Comparison of ENCODE assay signal across 11 mouse cellular contexts in the genomic region with DNA sequence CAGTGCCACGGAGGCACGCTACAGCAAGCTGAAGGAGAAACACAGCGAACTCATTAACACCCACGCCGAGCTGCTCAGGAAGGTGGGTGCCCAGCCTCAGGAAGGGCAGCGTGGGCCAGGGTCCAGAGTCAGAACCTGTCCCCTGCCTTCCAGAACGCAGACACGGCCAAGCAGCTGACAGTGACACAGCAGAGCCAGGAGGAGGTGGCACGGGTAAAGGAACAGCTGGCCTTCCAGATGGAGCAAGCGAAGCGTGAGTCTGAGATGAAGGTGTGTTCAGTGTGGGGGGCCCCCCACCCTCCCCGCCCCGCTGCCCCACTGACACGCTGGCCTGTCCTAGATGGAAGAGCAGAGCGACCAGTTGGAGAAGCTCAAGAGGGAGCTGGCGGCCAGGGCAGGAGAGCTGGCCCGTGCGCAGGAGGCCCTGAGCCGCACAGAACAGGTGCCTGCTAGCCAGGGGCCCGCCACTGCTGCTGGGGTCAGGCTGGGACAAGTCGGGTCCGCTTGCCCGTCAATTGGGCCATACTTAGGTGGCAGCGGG. TPM values are rescaled to one million over a fixed set of nuclear protein-coding genes. Genes with fewer than 3 reads are reported as not detected.
A peak's percentile ranks its signal among the peaks of the same experiment; 100 is the strongest.
DNase-seq lines count a peak whose midpoint lies in the region; TF ChIP-seq lines count a peak whose summit lies in the region.
"Had no signal": no experiment of that assay in that cellular context is flagged by ENCODE, and none has a peak within 500 bp of the region (broad histone marks: within the 10 kb centered on the region; RNA-seq: fewer than 3 reads in every experiment).

No protein-coding gene starts in this region.

- intact Hi-C loops in left cerebral cortex, adult 2 months (cut with DNase I) = loop anchor here (5.0 kb wide), 1 partner anchor 170 kb away; no protein-coding TSS in a partner anchor

- WGBS in limb, embryonic 10.5 days = 90% methylated on average over 24 of the region's 24 CpGs

- H3K9me3 ChIP-seq in limb, embryonic 10.5 days (replicated peaks) = no peaks in the 10 kb centered on the region

- H3K27me3 ChIP-seq in limb, embryonic 10.5 days (ENCODE audit: low read depth, poor library complexity, severe bottlenecking) = no peaks in the 10 kb centered on the region

- peak overlapping the region; percentile 64 for H3K27ac ChIP-seq in left cerebral cortex, adult 2 months
- H3K27ac ChIP-seq in limb, embryonic 10.5 days = peak overlapping the region; percentile 21; the same call in 1 of the 2 replicates

- no peak overlapping the region for H3K4me3 ChIP-seq in left cerebral cortex, adult 2 months
- no peak overlapping the region for H3K4me3 ChIP-seq in limb, embryonic 10.5 days

- TF ChIP-seq CTCF in left cerebral cortex, adult 2 months (IDR thresholded peaks at IDR 0.05) = no peak

- 0 out of 2 replicates have a peak, but pooled peaks cover 3% of the 10 kb centered on the region for H3K36me3 ChIP-seq in limb, embryonic 10.5 days

- DNase-seq in left cerebral cortex, adult 2 months (ENCODE audit: extremely low spot score in 1 of 2, low spot score in 2 of 2) = peak in 1 of 2 experiments; percentile 44
- DNase-seq in left cerebral cortex, adult 11 months (ENCODE audit: low spot score) = no peak
- peak; percentile 69 for DNase-seq in cerebellum, adult 11-12 months
- peak; percentile 78 to 80 for DNase-seq in cerebellum, postnatal 14 days
- DNase-seq in limb, embryonic 10.5 days (ENCODE audit: low spot score) = no peak
- no peak for DNase-seq in spleen, postnatal 4 days (ENCODE audit: low spot score in 2 of 2)
- DNase-seq in adrenal gland, postnatal 4 days (ENCODE audit: low spot score in 2 of 2) = no peak
- DNase-seq: heart, postnatal 36 days; kidney, adult 9 months; layer of hippocampus, postnatal 36 days; lung, postnatal 10 days had no signal

- peaks cover 17% of the 10 kb centered on the region; the same call in 1 of the 2 replicates for H3K4me1 ChIP-seq in limb, embryonic 10.5 days

RNA-seq across cellular contexts. Expression of a gene that starts 23.9 kb away (rescaled TPM):
- 10 to 100 TPM; 68.3 to 74.2 TPM for total RNA-seq in left cerebral cortex, adult 2 months (2021)
- polyA plus RNA-seq in limb, embryonic 10.5 days (2016; fragmentation: Nextera tagmentation; extraction: Ambion mirVana) = 7.1 and 8.3 TPM in 2 replicates
- 10 to 100 TPM; 16.3 to 23.6 TPM for total RNA-seq in adrenal gland, postnatal 4 days (2021)

RNA-seq across cellular contexts. Expression of a gene that starts 34.8 kb away (rescaled TPM):
- total RNA-seq in left cerebral cortex, adult 2 months (2021) = 10 to 100 TPM; 46.1 to 47.3 TPM
- 40.5 and 42.6 TPM in 2 replicates for polyA plus RNA-seq in limb, embryonic 10.5 days (2016; fragmentation: Nextera tagmentation; extraction: Ambion mirVana)
- 10 to 100 TPM; 61.4 to 64.1 TPM for total RNA-seq in adrenal gland, postnatal 4 days (2021)

Comparison
In these comparisons a context has a peak if more than half of its experiments do, and no peak if none do; other contexts are left out.
1. DNase-seq: peak in cerebellum, adult 11-12 months (single experiment) and cerebellum, postnatal 14 days (2 of 2); none in left cerebral cortex, adult 11 months (single experiment), limb, embryonic 10.5 days (single experiment), spleen, postnatal 4 days (0 of 2) and adrenal gland, postnatal 4 days (0 of 2).